Mouse (Mus musculus) cerebellum, adult 2 months (tissue): Measurements from ENCODE around the gene Rbms2.
"Not testable (repeated sequence)": the region's sequence is repeated elsewhere in the genome, so short reads cannot be mapped to it uniquely, and the experiment has no call there.

ENCODE experiments used
- CTCF ChIP-seq: fragments of 200-500 bp; IDR thresholded peaks from 2 replicates; pipeline ENCODE4 v1.5.1; 2011; ENCODE audit warnings: low read depth, mild to moderate bottlenecking, control low read depth, low read length, moderate library complexity, borderline replicate concordance; ENCODE audit not compliant: insufficient read depth
- POLR2A ChIP-seq: fragments of 200-500 bp; IDR thresholded peaks from 2 replicates; pipeline ENCODE4 v1.6.1; 2011; ENCODE audit warnings: low read length, control low read depth, borderline replicate concordance; ENCODE audit not compliant: insufficient read depth

DNA sequence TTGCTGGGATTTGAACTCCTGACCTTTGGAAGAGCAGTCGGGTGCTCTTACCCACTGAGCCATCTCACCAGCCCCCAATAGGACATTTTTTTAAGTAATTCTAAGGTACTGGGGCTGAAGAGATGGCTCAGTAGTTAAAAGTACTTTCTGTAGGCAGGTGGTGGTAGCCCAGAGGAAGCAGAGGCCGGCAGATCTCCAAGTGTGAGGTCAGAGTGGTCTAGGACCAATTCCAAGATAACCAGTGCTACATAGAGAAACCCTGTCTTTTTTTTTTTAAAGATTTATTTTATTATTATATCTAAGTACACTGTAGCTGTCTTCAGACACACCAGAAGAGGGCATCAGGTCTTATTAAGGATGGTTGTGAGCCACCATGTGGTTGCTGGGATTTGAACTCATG lies 92.9 kb downstream of the Rbms2 start:
- TF ChIP-seq CTCF, POLR2A: not testable (repeated sequence)
